Mouse (Mus musculus) liver, adult 2 months (tissue): Measurements from ENCODE around the gene Pitpnb.

Experiments
- CTCF ChIP-seq: fragments of 200-500 bp; IDR thresholded peaks from 2 replicates; pipeline ENCODE4 v1.5.1; 2011; ENCODE audit warnings: low read depth, low read length, control low read depth
- POLR2A ChIP-seq: fragments of 200-500 bp; IDR thresholded peaks from 2 replicates; pipeline ENCODE4 v1.6.1; 2011; ENCODE audit warnings: low read length, control low read depth; ENCODE audit not compliant: insufficient read depth; ENCODE audit errors: extremely low read depth

- no peak for TF ChIP-seq POLR2A
- TF ChIP-seq CTCF: no peak
These were observed 88.7 kb downstream of the Pitpnb start for GRCm38 (mm10) chr5:111419121-111419881.
